Mouse (Mus musculus) embryo, embryonic 10.5 days (tissue): ENCODE results near the gene Zfp868.
A peak's percentile ranks its signal among the peaks of the same experiment; 100 is the strongest.
"Not testable (repeated sequence)": the region's sequence is repeated elsewhere in the genome, so short reads cannot be mapped to it uniquely, and the experiment has no call there.

ENCODE experiments used
- DNase-seq: peaks from one replicate; pipeline ENCODE4 v3.0.0-alpha.2; 2015; ENCODE audit warnings: low spot score

The Zfp868 gene

DNA sequence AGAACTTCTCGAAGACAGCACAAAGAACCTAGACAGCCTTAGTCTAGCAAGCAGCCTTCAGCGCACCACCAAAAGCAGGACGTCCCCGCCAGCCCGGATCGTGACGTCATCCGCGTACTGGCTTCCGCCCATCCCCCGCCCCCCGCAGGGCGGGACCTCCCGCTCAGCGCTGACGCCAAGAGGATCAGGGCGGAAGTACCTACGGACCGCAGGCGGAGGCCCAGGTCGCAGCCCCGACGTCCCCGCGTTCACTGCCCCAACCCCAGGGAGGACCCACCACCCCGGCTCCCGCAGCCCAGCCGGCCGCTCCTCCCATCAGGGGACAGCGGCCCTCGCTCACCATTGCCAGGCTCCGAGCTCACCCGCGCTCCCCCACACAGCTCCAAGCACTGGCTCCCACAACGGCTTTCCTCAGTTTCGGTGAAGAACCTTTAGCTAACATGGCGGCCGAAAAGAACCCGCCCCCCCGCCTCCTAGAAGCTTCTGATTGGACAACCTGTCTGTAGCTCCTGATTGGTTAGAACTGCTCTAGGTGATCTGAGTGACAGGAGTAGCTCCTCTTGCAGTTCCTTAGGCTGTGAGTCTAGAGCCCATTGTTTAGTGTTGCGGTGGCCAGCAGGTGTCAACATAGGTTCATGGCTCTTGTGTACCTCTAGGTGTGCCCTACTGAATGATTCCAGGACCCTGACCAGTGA is at the start of gene Zfp868:
TSS of gene Zfp868 (minus strand) at position 454 of the 695 bp plus-strand sequence.
- peak; percentile 98 for DNase-seq

DNA sequence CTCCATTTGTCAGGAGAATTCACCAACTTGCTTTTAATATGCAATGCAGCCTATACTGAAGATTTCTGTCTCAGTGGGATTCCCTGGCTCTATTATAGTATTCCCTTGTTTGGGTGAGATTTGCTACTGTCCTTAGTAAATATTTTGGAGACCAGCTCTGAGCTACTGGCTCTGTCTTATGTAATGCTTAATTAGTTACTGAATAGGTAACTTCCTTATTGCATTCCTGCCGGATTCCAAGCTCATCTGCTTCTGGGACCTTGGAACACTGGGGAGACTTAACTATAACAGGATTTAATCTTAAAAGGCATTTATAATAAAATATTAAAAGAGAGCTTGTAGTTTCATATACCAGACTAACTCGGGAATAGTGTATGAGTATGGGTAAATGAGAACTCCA is 39.7 kb upstream of the Zfp868 start:
- not testable (repeated sequence) for DNase-seq

DNA sequence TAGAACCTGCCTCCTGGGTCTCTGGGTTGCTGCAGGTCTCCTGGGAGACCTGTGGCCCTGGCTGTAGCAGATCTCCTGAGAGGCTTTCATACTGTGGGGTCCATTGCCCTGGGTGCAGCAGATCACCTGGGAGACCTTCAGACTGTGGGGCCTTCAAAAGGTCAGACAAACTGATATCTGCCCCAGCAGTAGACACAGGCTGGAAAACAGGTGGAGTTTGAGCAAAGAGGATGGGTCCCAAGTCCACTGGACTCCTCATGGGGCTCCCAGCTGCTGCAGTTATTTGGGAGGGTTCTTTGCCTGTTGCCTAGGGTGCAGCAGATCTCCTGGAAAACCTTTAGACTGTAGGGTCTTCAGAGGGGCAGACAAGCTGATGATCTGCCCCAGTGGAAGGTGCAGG is 35.9 kb upstream of the Zfp868 start:
- DNase-seq: no peak

DNA sequence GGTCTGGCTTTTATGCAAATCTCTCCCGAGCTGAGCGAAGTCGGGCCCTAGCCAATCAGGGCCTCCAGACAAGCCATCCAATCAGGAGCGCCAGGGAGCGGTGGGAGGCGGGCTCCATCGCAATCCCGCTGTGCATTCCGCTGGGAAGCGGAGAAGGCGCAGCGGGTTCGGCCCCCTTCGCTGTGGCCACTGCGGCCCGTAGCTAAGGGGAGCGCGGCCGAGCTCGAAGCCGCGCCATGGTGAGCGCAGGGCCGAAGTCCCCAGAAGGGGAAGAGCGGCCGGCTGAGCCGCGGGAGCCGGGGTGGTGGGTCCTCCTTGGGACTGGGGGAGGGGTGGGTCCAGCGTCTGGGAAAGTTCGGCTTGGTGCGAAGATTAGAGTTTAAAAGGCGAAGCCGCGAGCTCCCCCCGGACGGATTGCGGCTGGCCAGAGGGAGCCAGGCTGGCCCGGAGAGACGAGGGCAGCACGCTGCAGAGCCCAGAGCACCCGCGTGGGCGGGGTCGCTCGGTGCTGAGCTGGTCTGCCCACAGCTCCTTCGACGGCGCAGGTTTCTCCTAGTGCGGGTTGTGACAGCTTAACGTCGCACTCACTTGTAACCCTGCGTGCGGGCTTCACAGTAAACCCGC is 29.1 kb upstream of the Zfp868 start, which contains the start of gene Zfp964:
TSS of gene Zfp964 (plus strand) at position 122 of the 624 bp plus-strand sequence.
- peak; percentile 96 for DNase-seq

DNA sequence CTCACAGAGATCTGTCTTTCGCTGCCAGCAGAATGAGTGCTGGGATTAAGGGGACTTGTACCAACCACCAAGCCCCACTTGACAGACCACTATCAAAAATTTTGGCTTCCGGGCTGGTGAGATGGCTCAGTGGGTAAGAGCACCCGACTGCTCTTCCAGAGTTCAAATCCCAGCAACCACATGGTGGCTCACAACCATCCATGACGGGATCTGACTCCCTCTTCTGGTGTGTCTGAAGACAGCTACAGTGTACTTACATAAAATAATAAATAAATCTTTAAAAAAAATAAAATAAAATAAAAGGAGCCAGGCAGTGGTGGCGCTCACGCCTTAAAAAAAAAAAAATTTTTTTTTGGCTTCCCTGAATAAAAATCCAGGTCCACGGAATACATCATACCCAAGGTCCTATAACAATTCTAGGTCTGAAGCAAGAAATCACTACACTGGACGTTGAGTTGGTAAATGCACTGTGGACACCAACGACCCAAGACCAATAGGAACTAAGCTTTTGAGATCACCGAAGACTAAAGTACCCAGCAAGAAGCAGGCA is 28.5 kb upstream of the Zfp868 start:
- DNase-seq: no peak

DNA sequence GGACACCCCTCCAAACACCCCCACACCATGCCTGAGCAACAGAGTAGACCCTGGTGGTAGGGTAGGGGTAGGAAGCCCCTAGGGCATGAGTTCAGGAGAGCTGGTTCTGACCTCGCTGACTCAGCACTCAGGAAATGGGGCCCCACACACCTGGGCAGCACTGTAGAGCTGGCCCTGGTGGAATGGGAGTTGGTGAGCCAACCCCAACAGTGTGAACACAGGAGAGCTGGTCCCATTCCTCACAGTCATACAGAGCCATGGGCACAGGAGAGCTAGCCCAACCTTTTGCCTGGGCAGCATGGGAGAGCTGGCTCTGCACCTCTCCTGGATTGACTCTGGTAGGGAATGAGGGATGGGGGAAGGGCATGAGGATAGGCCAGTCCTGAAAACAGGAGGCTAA is 7.3 kb downstream of the Zfp868 start:
- no peak for DNase-seq

DNA sequence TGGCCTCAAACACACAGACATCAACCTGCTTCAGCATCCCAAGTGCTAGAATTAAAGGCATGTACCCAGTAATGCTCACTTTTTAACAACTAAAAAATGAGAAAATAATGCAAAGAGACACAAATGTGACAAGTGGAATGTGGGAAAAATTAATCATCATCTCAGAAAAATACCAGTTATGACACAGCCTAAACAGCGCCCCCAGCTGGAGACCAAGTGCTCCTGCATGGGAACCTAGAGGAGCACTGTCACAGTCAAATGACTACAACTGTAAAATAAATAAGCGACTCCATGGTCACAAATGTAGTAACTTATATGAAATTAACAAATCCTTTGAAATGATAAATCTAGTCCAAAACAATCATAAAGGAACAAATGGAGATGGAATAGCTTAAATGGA is 10.7 kb downstream of the Zfp868 start:
- DNase-seq: no peak

DNA sequence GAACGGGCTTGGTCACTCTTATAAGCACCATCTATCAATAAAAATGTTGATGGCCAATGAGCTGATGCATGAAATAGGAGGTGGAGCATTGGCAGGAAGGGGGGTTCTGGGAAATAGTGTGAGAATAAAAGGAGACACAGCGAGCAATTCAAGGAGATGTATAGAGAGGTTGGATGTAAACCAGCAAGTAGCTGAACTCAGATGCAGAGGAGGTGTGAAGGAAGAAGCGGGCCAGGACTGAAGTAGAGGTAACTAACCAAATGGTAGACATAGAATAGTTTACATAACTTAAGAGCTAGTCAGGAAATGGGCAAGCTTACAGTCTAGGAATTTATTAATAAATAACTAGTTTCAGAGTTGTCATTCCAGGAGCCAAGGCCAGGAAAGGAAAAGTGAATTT is 27.8 kb downstream of the Zfp868 start:
- DNase-seq: not testable (repeated sequence)

DNA sequence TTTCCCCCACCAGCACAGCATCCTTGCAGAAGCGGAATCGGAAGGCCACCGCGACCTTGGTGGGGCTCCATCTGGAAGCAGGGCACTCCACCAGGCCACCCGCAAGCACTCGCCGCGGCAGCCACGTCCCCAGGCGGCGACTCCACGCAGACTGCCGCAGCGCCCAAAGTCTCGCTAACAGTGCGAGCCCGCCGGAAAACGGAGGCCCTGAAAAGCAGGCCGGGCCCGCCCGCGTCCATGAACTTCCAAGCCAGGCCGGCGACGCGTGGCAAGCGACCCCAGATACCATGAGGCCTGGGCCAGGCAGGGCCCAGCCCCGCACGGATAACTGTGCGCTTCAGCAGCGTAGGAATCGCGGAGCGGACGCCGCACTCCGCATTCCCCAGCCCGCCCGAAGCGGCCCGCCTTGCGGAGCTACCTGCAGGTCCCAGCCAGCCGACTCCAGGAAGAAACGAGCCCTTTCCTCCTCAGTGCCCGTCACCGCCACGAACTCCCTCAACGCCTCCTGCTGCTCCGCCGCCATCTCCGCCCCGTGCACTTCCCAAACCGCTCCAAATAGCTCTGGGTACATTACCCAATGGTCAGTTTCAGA is 40.6 kb downstream of the Zfp868 start:
- peak; percentile 61 for DNase-seq

DNA sequence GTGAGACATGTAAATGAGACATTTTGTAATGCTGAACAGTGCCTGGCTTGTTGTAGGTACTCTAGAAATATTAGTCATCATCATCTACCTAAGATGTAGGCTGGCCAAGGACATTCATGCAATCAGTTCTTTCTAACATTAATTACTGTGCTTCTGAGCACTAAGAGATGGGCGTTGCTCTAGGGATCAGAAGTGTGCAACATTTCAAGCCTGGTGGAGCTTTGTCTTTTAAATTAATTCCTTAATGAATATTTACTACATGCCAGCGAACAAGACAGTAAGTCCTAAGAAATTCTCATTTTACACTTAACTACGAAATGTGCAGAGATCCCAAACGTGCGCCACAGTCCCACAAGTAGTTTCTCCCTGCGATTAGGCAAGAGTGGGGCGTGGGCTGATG is 41.1 kb downstream of the Zfp868 start:
- DNase-seq: not testable (repeated sequence)
